Mouse (Mus musculus): ENCODE results near the gene Sun1.

Sun1 gene

GRCm38 (mm10) chr5:139287099-139287498 lies 86.7 kb downstream of the Sun1 start:
- DNase-seq (ENCODE audit: low read depth), result peak; percentile 51

- DNase-seq (ENCODE audit: low read depth), result no peak
Observed at GRCm38 (mm10) chr5:139287787-139288186, 87.3 kb downstream of the Sun1 start.

GRCm38 (mm10) chr5:139288591-139288990 lies 88.2 kb downstream of the Sun1 start:
- DNase-seq (ENCODE audit: low read depth), result no peak

- no peak for DNase-seq (ENCODE audit: low read depth)
Observed at GRCm38 (mm10) chr5:139290467-139291259, 90.2 kb downstream of the Sun1 start.

- no peak for DNase-seq (ENCODE audit: low read depth)
Observed at GRCm38 (mm10) chr5:139291811-139292560, 91.5 kb downstream of the Sun1 start.

- no peak for DNase-seq (ENCODE audit: low read depth)
Observed at GRCm38 (mm10) chr5:139294089-139294488, 93.7 kb downstream of the Sun1 start.

- no peak for DNase-seq (ENCODE audit: low read depth)
Observed at GRCm38 (mm10) chr5:139297092-139297491, 96.7 kb downstream of the Sun1 start.

- DNase-seq (ENCODE audit: low read depth), result no peak
Observed at GRCm38 (mm10) chr5:139297745-139298144, 97.3 kb downstream of the Sun1 start.
